Mouse (Mus musculus) granulocyte monocyte progenitor cell, adult 5-6 weeks (primary cell): ENCODE results near the gene Tmem28. TPM values are rescaled to one million over a fixed set of nuclear protein-coding genes. Genes with fewer than 3 reads are reported as not detected.

ENCODE experiments used
- ATAC-seq: replicated peaks from 2 replicates; pipeline ENCODE4 v1.8.0; 2016; ENCODE audit warnings: mild to moderate bottlenecking, moderate TSS enrichment, inconsistent platforms; ENCODE audit not compliant: poor library complexity, severe bottlenecking
- total RNA-seq, 2 experiments: library from RNA; stranded (forward) in 1 of 2; stranded (reverse) in 1 of 2; fragments of 200-712, 200-1000 nt in 1 of 2; fragments of >200 nt in 1 of 2; fragmentation: Nextera tagmentation in 1 of 2; gene quantifications; 2 replicates each; pipeline ENCODE4 v1.2.3; 2014 to 2017

The Tmem28 gene
- total RNA-seq (2014; fragmentation: Nextera tagmentation), result not detected in 2 replicates
- total RNA-seq (2017), result not detected in 2 replicates

DNA sequence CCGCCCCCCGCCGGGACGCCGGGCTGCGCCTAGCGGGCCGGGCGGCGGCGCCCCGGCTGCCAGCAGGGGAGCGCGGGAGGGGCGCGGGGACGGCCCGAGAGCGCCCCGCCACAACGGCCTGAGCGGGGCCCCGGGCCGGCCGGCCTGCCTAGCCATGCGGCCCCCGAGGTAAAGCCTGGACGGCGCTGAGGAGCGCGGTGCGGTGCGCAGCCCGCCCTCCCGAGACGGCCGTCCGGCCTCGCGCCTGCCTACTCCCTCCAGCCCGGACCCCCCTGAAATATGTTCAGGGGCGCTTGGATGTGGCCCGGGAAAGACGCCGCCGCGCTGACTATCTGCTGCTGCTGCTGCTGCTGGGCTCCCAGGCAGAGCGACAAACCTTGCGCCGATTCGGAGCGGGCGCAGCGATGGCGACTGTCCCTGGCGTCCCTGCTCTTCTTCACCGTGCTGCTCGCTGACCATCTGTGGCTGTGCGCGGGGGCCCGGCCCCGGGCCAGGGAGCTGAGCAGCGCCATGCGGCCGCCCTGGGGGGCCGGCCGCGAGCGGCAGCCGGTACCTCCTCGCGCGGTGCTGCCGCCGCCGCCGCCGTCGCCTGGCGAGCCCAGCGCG lies at the start of gene Tmem28:
Gene Tmem28 (plus strand): TSS at position 232 of the 606 bp plus-strand sequence.
- no peak for ATAC-seq

DNA sequence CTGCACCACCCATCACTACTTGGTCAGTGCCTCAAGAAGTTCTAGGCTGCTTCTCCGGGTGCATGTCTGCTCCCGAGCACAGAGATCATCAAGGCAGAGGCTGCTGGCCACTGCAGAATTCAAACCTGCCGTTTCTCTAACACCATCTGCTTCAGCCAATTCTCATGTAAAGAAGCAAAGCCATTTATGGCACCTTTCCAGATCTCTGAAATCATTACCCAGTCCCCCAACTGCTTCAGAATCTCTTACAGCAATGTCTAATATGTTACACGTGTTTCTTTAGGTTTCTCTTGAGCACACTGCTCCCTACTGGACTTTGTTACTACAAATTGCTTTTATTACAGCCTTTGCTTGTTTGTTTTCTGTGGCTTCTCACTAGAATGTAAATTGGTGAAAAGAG lies 40.5 kb upstream of the Tmem28 start:
- no peak for ATAC-seq

DNA sequence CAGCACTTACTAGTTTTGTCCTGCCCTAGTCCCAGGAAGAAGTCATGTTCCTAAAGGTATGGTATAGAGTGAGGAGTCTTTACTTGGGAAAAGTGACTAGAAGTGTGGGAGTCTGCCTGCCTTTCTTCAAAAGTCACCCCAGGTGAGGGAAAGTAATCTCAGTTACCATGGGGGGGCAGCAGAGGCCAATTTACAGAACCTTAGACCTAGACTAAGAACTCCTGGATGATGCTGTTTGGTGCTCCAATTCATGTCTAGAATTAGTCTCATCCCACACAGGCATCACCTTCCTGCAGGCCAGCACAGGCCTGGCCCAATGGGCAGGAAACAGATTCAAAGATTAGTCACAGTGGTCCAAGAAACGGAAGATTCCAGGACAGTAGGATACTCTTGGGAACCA lies 12.4 kb upstream of the Tmem28 start:
- ATAC-seq, result no peak

DNA sequence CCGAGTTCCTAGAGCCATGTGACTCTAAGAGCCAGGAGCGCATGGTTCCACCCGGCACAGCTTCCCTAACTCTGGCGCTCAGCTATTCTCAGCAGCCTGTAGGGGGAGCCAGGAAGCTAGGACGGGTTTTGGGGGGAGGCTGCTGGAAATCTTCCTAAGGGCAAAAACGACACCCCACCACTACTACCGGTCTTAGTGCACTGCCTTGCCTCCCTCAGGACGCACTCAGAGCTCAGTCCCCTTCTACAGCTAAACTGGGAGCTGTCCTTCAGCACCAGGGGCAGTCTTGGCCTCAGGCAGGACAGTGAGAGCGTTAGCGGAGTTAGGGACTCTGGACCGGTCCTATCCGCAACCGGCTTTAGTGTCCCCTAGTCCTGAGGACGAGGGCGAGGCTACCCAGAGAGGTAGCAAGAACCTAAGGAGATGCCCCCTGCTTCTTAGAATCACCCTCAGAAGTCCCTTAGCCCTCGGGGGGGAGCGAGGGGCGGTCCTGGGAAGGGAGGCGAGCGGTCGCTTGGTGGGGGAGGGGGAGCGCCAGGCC lies 1.4 kb upstream of the Tmem28 start:
- ATAC-seq, result peak; percentile 96

DNA sequence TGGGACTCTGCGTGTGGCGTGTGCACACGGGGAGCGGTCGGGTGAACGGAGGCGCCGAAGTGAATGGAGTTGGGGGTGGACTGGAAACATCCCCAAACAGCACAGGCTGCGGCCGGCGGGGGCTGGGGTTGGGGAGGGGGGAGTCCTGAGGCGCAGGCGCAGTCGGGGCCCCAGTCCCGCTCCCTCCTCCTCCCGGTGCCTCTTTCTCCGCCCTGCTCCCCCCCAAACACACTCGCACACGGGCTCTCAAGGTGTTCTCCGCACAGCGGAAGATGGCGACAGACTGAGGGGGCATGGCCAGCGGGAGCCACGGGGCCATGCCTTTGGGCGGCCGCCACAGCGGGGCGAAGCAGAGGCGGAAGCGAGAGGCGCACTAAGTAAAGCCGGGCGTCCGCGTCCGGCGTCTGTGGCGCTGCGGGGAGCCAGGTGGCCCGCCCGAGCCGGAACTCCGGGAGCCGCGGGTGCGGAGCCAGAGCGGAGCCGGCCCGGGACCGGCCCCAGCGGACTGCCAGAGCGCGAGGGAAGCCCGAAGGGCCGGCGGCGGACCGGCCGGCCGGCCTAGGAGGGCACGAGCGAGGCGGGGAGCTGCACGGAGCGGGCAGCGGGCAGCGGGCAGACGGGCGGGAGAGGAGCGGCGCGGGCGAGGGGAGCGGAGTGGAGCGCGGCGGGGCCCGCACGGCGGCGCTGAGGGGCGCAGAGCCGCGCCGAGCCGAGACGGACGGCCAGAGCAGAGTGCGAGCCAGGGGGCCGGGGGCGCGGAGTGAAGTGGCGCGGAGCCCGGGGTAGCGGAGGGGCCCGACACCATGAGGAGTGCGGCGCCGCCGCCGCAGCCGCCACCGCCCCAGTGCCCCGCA lies 658 bp upstream of the Tmem28 start:
- peak; percentile 28 for ATAC-seq

DNA sequence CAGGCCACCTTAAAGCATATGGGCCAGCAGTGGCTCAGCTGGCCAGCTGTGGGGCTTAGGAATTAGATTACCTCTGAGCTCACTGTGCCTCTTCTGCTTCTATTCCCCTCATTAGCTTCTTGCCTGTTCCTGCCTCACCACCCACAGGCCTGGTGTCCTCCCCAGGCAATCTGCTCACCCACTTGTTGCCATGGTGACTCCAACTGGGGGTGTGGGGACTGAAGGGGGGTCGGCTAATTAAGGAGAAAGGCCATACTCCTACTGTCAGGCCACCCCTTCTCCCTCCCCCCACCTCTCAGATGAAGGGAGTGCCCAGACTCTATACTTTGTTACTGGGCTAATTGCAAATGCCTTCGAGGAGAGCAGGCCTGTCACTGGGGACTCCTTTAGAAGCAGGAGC lies 21.3 kb downstream of the Tmem28 start:
- no peak for ATAC-seq

DNA sequence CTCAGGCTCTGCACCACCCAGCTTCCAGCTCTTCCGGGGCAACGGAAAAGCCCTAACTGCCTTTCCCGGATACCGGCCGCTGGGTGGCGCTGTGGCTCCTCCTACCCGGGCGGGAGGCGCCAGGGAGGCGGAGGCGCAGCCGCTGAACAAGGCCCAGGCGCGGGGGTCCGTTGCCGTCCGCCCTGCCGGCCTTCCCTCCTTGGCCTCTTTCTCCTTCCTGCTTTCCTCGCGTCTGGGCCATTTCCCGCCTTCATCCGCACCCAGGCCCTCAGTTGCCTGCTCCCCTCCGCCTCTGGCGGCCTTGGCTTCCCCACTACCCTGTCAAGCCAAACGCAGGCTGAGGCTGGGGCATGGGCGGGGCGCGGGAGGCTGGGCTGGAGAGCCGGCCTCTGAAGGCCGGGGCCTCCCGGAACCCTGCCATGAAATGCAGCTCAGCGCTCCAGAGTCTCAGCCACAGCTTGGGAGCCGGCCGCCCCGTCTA lies 32.5 kb downstream of the Tmem28 start:
- ATAC-seq, result peak; percentile 99

DNA sequence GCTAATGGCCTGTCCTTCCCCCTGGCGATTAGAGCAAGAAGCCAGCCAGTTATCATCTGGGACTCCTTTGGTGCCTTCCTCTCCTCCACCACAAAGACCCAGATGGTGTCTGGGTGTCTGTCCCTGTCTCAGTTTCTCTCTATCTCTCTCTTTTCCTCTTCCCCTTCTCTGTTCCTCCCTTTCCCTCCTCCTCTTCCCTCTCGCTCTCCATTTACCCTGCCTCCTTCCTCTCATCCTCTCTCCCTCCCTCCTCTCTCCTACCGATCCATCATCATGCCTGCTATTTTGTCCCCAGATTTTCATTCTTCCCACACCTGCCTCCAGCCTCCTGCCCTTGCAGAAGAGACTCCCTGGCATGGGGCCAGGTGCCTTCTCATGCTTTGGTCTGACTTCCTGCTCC lies 33.0 kb downstream of the Tmem28 start:
- no peak for ATAC-seq

DNA sequence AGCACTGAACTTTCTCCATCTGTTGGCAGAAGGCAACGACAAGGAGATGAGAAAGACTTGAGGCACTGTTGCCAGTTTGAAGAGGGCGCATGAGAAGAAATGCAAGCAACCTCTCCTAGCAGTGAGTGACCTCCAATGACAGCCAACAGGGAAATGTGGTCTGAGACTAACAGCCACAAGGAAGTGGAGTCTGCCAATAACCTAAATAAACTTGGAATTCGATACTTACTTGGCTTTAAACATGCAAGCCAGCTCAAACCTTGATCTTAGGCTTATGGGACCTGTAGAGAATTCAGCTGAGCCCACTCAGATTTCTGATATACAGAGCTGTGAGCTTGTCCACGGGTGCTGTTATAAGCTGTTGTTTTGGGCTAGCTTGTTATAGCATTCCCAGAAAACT lies 51.4 kb downstream of the Tmem28 start:
- no peak for ATAC-seq

DNA sequence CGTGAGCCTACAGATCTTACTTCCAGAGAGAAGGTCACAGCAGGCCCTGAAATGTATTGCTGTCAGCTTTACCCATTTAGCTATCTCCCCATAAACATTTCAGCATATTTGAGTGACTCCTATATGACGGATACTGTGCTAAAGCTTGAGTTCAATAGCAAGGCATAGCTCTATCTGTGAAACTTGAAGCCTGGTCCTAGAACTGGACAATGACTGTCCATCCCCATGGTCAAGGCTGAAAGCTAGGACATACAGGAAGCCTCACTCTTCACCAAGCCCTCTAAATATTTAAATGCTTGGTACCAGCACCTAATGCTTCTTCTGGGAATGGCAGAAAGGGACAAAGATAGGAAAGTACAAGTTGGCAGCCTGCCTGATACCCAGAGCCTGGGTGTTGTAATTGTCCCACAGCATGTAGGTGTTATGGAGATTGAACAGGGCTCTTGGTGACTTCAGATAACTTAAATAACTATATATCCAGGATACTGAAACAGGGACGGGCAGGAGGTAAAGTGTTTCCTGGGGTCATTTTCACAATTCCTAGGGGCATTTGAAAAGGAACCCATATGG lies 51.9 kb downstream of the Tmem28 start:
- no peak for ATAC-seq

DNA sequence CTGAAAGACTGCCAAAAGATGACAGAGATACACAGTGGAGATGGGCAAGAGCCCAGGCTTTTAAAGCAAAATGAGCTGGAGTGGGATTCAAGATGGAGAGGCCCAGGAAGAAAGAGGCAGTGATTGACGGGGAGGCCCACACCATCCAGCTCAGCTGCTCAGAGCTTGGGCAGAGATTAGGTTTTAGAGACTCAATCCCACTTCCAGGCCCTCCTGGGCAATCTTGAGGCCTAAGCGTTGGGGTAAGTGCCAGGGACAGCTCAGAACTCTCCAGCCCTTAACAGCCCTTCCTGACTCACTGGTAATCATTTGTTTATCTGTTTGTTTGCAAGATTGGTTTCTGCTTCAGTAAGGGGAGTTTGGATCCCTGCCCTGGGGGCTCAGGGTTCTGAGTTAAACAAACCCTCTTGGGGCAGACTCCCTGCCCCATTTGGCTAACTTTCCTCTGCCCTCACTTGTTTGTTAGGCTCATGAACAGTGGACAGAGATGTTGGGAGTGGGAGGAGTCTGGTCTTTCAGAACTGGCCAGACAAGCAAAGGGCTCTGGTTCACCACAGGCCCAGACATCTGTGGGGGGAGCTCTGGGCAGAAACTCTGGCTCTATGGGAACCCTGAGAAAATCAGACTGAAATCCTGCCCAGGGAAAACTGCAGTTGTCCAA lies 52.6 kb downstream of the Tmem28 start:
- ATAC-seq, result no peak

DNA sequence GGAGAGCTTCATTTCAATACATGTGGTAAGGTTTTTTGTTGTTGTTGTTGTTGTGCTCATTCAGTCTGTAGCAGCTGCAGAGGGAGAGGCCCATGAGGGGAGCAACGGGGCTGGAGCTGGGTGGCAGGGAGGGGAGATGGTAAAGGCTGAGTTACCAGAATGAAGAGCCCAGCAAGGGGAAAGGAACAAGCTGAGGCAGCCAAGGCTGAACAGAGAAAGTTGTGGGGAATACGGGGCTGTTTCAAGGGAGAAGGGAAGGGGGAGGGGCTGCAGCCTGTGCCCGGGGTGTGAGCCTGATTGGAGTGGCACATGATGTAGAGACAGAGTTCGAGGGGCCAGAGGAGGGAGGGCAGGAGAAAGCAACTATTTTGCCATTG lies 53.1 kb downstream of the Tmem28 start:
- ATAC-seq, result no peak

DNA sequence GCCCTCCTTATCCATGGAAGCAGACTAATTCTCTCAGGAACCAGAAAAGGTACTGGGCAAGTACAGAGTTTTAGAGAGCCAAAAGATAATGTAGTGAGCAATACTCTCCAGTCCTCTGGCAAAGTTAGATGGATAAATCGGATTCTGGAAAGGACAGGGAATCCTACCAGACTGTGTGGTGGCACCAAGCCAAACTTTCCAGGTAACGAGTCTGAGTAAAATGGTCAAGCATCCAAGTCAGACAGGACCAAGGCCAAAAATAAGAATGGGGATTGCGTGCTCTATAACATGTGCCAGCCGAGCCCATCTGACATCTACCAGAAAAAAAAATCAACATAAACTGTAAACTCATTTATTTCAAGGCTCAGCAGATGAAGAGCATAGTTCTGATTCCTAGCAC lies 56.0 kb downstream of the Tmem28 start:
- ATAC-seq, result no peak

DNA sequence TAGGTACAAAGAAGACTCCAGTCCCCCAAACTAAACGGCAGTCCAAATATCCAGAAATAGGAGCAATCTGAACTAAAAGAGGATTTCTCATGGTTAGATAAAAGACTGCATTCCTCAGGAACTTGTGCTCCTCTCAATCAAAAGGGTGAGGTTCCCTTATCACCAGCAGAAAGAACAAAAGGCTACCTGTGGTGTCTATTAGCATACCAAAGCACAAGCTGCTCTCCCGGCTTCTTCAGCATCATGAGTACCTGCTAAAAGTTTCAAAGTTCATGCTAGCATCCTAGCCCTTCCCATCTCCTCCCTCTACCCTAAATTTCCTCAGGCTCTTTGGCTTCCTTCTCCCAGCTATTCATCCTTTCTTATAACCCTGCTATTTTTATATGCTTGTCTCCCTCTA lies 62.6 kb downstream of the Tmem28 start:
- no peak for ATAC-seq

Other genes starting within 250 kb of the Tmem28 start
- 0.30 TPM in 1 of 2 replicates, not detected in the other for gene Eda, start 154.6 kb downstream of the Tmem28 start, total RNA-seq (2014; fragmentation: Nextera tagmentation)
- gene Eda, start 154.6 kb downstream of the Tmem28 start, total RNA-seq (2017), result 0.17 and 0.67 TPM in 2 replicates